ENCODE assay signal across 10 mouse cellular contexts in the genomic region with DNA sequence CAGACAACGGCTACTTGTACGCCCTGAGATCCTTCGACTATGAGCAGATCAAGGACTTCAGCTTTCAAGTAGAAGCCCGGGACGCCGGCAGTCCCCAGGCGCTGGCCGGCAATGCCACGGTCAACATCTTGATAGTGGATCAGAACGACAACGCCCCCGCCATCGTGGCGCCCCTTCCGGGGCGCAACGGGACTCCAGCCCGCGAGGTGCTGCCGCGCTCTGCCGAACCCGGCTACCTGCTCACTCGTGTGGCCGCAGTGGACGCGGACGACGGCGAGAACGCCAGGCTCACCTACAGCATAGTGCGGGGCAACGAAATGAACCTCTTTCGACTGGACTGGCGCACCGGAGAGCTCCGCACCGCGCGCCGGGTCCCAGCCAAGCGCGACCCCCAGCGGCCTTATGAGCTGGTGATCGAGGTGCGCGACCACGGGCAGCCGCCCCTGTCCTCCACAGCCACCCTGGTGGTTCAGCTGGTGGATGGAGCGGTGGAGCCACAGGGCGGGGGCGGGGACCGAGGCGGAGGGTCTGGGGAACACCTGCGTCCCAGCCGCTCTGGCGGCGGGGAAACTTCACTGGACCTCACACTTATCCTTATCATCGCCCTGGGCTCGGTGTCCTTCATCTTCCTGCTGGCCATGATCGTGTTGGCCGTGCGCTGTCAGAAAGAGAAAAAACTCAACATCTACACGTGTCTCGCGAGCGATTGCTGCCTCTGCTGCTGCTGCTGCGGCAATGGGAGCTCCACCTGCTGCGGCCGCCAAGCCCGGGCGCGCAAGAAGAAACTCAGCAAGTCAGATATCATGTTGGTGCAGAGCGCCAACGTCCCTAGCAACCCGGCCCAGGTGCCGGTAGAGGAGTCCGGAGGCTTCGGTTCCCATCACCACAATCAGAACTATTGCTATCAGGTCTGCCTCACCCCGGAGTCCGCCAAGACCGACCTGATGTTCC. TPM values are rescaled to one million over a fixed set of nuclear protein-coding genes. Genes with fewer than 3 reads are reported as not detected.
A peak's percentile ranks its signal among the peaks of the same experiment; 100 is the strongest.
DNase-seq lines count a peak whose midpoint lies in the region; ATAC-seq and TF ChIP-seq lines count a peak whose summit lies in the region.
"Had no signal": no experiment of that assay in that cellular context is flagged by ENCODE, and none has a peak within 500 bp of the region (broad histone marks: within the 10 kb centered on the region; RNA-seq: fewer than 3 reads in every experiment).

No protein-coding gene starts in this region.

- 4% methylated on average over 82 of the region's 82 CpGs for WGBS in hindbrain, postnatal 0 days
- 1% methylated on average over 82 of the region's 82 CpGs for WGBS in liver, embryonic 15.5 days (ENCODE audit: insufficient replicate concordance)

- peak overlapping the region; percentile 73 for H3K4me3 ChIP-seq in E14TG2a.4 (replicated peaks; ENCODE audit: low read length)
- peak overlapping the region; percentile 71 for H3K4me3 ChIP-seq in hindbrain, postnatal 0 days (ENCODE audit: low read length)
- 0 out of 2 replicates have a peak overlapping the region, but pooled peaks have one; percentile 5 for H3K4me3 ChIP-seq in liver, embryonic 15.5 days (replicated peaks)
- H3K4me3 ChIP-seq: heart, adult 2 months had no signal

- peak overlapping the region; percentile 69 for H3K9ac ChIP-seq in hindbrain, postnatal 0 days (replicated peaks; ENCODE audit: low read length)
- H3K9ac ChIP-seq in liver, embryonic 15.5 days: no peak overlapping the region

- no peaks in the 10 kb centered on the region for H3K36me3 ChIP-seq in E14TG2a.4 (ENCODE audit: insufficient read depth, low read length)
- no peaks in the 10 kb centered on the region for H3K36me3 ChIP-seq in hindbrain, postnatal 0 days (ENCODE audit: insufficient read depth, low read length)
- no peaks in the 10 kb centered on the region for H3K36me3 ChIP-seq in liver, embryonic 15.5 days (replicated peaks)
- H3K36me3 ChIP-seq: G1E had no signal

- intact Hi-C loops in gastrocnemius, postnatal 14 days (cut with DNase I; ENCODE audit: low total_unique reads): no loop called here

- H3K27ac ChIP-seq in hindbrain, postnatal 0 days: peak overlapping the region; percentile 74
- no peak overlapping the region for H3K27ac ChIP-seq in liver, embryonic 15.5 days (replicated peaks)
- H3K27ac ChIP-seq: heart, adult 2 months had no signal

- no peaks in the 10 kb centered on the region for H3K9me3 ChIP-seq in E14TG2a.4 (ENCODE audit: low read length)
- no peaks in the 10 kb centered on the region for H3K9me3 ChIP-seq in hindbrain, postnatal 0 days (ENCODE audit: low read length)
- no peaks in the 10 kb centered on the region for H3K9me3 ChIP-seq in liver, embryonic 15.5 days (replicated peaks)

- peak; percentile 13 for DNase-seq in gastrocnemius, postnatal 10 days
- DNase-seq in gastrocnemius, postnatal 14 days: no peak
- DNase-seq in embryo, embryonic 11 days: peak; percentile 61
- peak; percentile 61 for DNase-seq in hindbrain, postnatal 0 days (ENCODE audit: low spot score)
- DNase-seq in right cerebral cortex, postnatal 14 days: peak; percentile 53

- ATAC-seq in hindbrain, postnatal 0 days: 0 out of 2 replicates have a peak, but pooled peaks have one; percentile 6
- no peak for ATAC-seq in liver, embryonic 15.5 days (ENCODE audit: insufficient read depth)
- ATAC-seq in monocyte, adult 5-6 weeks (replicated peaks; ENCODE audit: insufficient number of reproducible peaks, low FRiP score, low TSS enrichment, poor library complexity, severe bottlenecking): no peak

- H3K4me2 ChIP-seq in hindbrain, postnatal 0 days (ENCODE audit: low read depth, low read length): peak overlapping the region; percentile 74
- H3K4me2 ChIP-seq in liver, embryonic 15.5 days: peak overlapping the region; percentile 41

- TF ChIP-seq CTCF in E14TG2a.4 (conservative IDR thresholded peaks at IDR 0.05; ENCODE audit: low read length): no peak
- peak; percentile 37; the same call in 1 of the 2 replicates for TF ChIP-seq CTCF in hindbrain, postnatal 0 days (IDR thresholded peaks at IDR 0.05; ENCODE audit: low read depth)

- peaks cover 67% of the 10 kb centered on the region for H3K27me3 ChIP-seq in E14TG2a.4 (ENCODE audit: insufficient read depth, low read length)
- H3K27me3 ChIP-seq in hindbrain, postnatal 0 days (ENCODE audit: insufficient read depth, low read length): no peaks in the 10 kb centered on the region
- H3K27me3 ChIP-seq in liver, embryonic 15.5 days: peaks cover 61% of the 10 kb centered on the region

- H3K4me1 ChIP-seq in E14TG2a.4 (replicated peaks; ENCODE audit: low read depth, low read length): peaks cover 50% of the 10 kb centered on the region
- no peaks in the 10 kb centered on the region for H3K4me1 ChIP-seq in hindbrain, postnatal 0 days (ENCODE audit: insufficient read depth, low read length)
- peaks cover 4% of the 10 kb centered on the region; the same call in 1 of the 2 replicates for H3K4me1 ChIP-seq in liver, embryonic 15.5 days (replicated peaks)

RNA-seq across cellular contexts. Expression of gene Pcdh10, which starts 2.9 kb away (rescaled TPM):
- 1 to 10 TPM in 1 of 2 experiments, under 1 TPM in 1; 0.85 to 1.3 TPM for total RNA-seq in gastrocnemius, postnatal 10 days (2021)
- under 1 TPM; 0.24 to 0.37 TPM for total RNA-seq in gastrocnemius, postnatal 14 days (2021)
- 134 and 136 TPM in 2 replicates for total RNA-seq in hindbrain, postnatal 0 days (2014; rRNA removed)
- polyA plus RNA-seq in hindbrain, postnatal 0 days (2015; fragmentation: Nextera tagmentation; extraction: Ambion mirVana): 19.6 and 21.4 TPM in 2 replicates
- polyA plus RNA-seq in liver, embryonic 15.5 days (2015; fragmentation: Nextera tagmentation; extraction: Ambion mirVana): 0.06 TPM in 1 of 2 replicates, not detected in the other
- total RNA-seq in monocyte, adult 5-6 weeks (2017): not detected in 3 replicates
- polyA plus RNA-seq: G1E had no signal

Comparison
In these comparisons a context has a peak if more than half of its experiments do, and no peak if none do; other contexts are left out.
1. H3K4me3 ChIP-seq: peak in every context shown above with its lines; median percentile 73 in E14TG2a.4; 71 in hindbrain, postnatal 0 days; 5 in liver, embryonic 15.5 days.
2. RNA of gene Pcdh10, which starts 2.9 kb away (total RNA-seq): 134 to 136 TPM in hindbrain, postnatal 0 days; 0.85 to 1.3 TPM in gastrocnemius, postnatal 10 days, 0.24 to 0.37 TPM in gastrocnemius, postnatal 14 days and not detected in monocyte, adult 5-6 weeks; every median in the first group is over 10 times any median in the second.